Mouse (Mus musculus): ENCODE measurements at regions not wholly inside any gene's neighbourhood (a gene's known extent, or its start where the extent isn't known, plus 50 kb on each side); places are given as distances from the start of the nearest gene placed in this dataset.

GRCm38 (mm10) chr2:159534951-159535350 lies 740.3 kb downstream of the Dhx35 start:
- DNase-seq (ENCODE audit: low spot score in 2 of 2), result no peak

DNA sequence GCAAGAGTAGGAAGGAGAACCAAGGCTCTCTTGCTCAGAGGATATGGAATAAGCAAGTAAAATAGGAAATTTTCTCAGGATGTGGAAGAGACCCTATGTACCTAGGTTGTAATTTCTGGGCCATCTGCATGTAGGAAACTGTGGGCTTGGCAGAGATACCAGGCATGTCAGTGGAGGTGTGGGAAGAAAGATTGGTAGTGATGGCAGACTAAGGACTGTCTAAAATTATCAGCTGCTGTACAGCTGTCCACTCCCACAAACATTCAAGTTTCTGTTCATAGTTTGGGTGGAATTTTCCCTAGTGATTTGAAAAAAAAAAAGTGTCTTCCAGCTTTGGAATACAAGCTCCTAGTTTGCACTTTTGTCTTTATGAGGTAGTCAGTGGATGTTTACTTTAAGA lies 744.7 kb downstream of the Dhx35 start:
- no peak for DNase-seq (ENCODE audit: low spot score in 2 of 2)

DNA sequence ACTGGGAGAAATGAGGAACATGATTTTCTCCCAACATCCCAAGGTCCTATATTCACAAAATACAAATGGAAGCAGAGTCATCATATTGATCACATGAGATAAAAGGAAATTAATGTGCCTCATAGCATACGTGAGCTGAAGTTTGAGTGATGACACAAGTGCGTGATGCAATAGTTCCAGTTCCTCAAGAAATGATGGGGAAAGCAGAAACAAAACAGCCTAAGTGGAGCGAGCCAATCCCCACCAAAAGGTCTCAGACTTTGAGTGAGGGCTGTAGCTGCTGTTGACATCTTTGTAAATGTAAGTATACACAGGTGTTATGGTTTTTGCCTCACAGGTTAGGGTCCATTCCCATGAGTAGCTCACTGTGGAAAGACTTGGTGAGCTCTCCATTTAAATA lies 763.0 kb downstream of the Dhx35 start:
- DNase-seq (ENCODE audit: low spot score in 2 of 2), result no peak

DNA sequence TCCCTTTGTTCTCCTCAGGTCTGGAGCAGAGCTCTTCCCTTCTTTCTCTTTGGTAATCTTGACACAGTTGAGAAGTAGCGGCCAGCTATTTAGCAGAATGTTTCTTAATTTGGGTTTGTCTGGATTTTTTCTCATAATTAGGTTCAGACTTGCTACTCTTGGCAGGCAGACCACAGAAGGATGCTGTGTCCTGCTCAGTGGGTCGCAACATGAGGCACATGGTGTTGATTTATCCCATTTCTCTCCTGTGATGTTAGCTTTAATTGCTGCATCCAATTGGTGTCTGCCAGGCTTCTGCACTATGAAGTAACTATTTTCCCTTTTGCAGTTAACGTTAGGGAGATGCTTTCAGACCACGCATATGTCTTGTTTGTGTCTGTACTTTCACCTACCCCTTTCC lies 768.7 kb downstream of the Gm826 start:
- DNase-seq (ENCODE audit: low spot score in 2 of 2), result no peak

- DNase-seq (ENCODE audit: low spot score in 2 of 2), result no peak
Observed at GRCm38 (mm10) chr2:159565921-159566320, 768.0 kb downstream of the Gm826 start.

DNA sequence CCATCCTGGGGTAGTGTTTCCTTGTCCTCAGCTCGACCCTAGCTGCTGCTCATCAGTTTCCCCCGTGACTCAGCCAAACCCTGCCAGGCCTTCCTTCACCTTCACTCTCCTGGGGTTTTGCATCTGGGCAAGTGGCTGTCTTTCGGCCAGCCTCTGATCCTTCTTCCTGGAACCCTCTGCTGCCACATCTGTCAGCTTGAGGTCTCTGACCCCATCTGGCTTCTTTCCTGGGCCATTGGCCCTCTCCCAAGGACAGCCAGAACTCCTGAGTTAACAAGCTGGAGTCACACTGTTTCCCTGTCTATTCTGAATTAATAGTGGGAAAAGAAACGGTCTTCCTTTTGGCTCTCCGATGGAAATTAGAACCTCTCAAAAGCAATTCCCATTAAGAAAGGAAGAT lies 767.5 kb downstream of the Gm826 start:
- DNase-seq (ENCODE audit: low spot score in 2 of 2), result no peak

DNA sequence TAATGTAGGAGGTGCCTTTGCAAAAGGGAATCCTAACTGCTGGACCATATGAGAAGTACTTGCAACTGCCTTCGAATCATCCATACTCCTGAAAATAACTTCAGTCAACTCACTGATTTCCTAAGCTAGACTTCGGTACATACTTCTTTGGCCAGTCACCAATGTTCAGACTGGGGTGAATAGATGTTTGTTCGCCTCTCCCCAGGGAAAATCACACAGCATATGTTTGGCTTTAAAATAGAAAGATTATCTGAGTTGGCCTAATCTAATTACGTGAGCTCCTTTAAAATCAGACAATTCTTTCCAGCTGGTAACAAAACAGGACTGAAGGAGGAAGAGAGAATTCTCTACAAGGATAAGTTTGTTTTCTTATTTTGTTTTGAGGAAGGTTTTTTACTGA lies 765.6 kb downstream of the Gm826 start:
- no peak for DNase-seq (ENCODE audit: low spot score in 2 of 2)

DNA sequence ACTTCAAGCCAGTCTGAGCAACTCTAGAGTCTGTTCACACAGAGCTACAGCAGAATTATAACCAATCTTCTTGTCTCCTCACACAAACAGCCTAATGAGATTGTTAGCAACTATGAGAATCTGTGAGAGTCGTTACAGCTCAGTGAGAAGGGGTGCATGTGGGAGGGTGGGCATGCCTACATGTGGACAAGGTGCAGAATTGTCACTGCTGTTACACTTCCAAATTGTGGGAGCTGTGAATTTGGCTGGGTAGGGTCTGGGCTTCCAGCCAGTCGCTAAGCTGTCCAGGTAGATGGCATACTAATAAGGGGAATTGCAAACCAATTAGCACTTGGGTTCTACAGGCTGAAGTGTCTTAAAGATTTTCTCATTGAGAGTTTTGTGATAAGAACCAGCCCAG lies 762.1 kb downstream of the Gm826 start:
- no peak for DNase-seq (ENCODE audit: low spot score in 2 of 2)

- no peak for DNase-seq (ENCODE audit: low spot score in 2 of 2)
Observed at GRCm38 (mm10) chr2:159575271-159575670, 758.7 kb downstream of the Gm826 start.

GRCm38 (mm10) chr2:159583103-159583502 lies 750.9 kb downstream of the Gm826 start:
- DNase-seq (ENCODE audit: low spot score in 2 of 2), result no peak

DNA sequence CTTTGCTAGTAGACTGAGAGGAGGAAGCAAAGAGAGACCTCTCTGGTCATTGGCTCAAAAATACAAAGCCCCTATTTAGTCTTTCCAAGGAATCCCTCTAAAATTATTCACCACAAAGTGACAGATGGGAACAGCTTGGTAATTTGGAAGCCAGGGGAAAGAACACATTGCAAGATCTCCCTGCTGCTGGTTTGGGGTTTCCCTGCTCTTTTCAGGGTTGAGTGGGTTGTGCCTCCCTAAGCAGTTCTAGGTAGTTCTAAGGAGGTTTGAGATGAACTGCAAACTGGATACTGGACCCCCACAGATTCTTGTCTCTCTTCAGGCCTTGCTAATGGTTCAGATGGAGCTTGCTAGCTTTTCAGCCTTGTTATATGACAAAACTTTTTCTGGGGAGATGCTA lies 749.3 kb downstream of the Gm826 start:
- no peak for DNase-seq (ENCODE audit: low spot score in 2 of 2)

- no peak for DNase-seq (ENCODE audit: low spot score in 2 of 2)
Observed at GRCm38 (mm10) chr2:159586697-159587473, 747.1 kb downstream of the Gm826 start.

GRCm38 (mm10) chr2:159591396-159592124 lies 742.4 kb downstream of the Gm826 start:
- no peak for DNase-seq (ENCODE audit: low spot score in 2 of 2)

- no peak for DNase-seq (ENCODE audit: low spot score in 2 of 2)
Observed at GRCm38 (mm10) chr2:159592841-159593240, 741.1 kb downstream of the Gm826 start.

- no peak for DNase-seq (ENCODE audit: low spot score in 2 of 2)
Observed at GRCm38 (mm10) chr2:159596285-159596684, 737.7 kb downstream of the Gm826 start.

- no peak for DNase-seq (ENCODE audit: low spot score in 2 of 2)
Observed at GRCm38 (mm10) chr2:159598080-159598479, 735.9 kb downstream of the Gm826 start.

- no peak for DNase-seq (ENCODE audit: low spot score in 2 of 2)
Observed at GRCm38 (mm10) chr2:159607191-159607590, 726.8 kb downstream of the Gm826 start.

DNA sequence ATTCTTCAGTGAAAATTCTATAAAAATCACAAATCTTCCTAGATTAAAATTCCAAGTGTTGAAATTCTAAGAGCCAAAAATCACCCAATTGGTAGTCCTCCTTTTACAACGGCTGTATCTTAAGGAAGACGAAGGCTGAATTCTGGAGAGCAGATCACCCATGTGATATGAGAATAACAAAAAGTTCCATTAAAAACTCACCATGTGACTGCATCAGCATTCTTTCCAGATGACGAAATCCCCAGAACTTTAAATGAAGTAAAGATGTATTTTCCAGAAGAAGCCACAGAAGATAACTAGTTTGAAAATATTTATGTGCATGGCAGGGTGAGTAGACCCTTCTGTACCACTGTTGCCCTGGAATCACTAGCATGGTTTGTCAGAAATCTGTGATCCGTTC lies 723.5 kb downstream of the Gm826 start:
- DNase-seq (ENCODE audit: low spot score in 2 of 2), result no peak

DNA sequence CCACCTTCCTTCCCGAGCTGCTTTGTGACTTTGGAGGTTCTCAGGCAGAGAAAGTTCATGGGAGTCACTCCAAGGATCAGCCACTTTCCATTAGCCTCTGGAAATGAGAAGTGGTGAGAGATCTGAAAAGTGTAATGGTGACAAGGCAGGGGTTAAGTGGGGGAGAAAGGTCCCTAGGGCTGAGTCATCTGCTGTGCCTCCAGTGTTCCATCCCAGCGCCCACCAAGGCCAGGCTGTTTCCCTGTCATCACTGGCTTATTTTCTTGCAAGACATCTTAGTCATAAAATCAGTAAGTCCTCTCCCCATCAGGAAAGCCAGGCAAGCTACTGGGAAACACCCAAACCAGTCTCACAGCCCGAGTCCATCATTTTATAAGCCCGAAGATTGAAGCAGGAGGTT lies 717.3 kb downstream of the Gm826 start:
- DNase-seq (ENCODE audit: low spot score in 2 of 2), result no peak

DNA sequence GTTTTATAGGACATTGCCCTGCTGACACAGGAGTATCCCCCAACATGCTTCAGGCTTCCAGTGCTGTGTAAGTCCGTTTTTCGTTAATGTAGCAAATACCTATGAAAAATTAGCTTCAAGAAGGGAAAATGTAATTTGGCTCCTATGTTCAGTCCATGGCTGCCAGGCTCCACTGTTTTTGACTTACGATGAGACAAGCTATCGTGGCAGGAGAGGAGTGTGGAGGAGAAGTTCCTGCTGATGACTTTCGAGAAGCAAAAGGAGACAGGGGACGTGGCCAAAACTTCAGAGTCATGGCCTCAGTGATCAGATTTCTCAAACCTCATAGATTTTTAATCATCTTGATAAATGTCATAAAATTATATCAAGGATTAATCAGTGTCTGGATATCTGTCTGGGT lies 712.7 kb downstream of the Gm826 start:
- no peak for DNase-seq (ENCODE audit: low spot score in 2 of 2)

- no peak for DNase-seq (ENCODE audit: low spot score in 2 of 2)
Observed at GRCm38 (mm10) chr2:159622141-159622669, 711.8 kb downstream of the Gm826 start.

DNA sequence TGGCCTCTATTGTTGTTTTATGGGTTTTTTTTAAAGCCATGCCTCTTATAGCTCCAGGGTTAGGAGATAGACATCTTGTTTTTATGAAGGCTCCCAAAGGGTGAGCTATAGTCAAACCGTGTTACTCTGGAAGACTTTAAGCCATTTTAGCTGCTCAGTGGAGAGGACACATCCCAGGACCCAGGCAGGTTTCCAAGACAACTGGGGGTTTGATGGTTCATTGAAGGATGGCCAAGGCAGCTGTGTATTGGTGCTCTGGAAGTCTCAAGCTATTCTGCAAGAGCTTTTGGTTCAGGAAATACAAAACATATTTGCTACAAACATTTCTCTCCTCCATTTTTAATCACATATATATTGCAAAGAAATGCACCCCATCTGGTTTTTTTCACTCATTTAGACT lies 708.7 kb downstream of the Gm826 start:
- DNase-seq (ENCODE audit: low spot score in 2 of 2), result no peak

DNA sequence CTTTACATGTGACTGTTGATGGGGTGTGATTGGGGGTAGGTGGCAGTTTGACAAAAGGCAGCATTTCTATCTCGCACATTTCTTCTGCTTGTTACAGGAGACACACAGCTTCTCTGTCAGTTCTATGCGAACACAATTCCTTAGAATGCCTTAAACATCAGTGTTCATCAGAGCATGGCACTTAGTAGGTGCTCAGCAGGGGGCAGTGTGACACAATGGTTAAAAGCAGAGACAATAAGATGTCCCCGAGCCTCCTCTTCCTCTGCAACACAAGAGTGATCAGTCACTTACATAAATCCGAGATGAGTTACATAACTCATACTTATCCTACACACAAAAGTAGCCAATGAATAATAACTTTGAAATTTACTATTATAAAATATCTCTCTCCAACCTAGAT lies 688.1 kb downstream of the Gm826 start:
- DNase-seq (ENCODE audit: low spot score in 2 of 2), result no peak
